Mouse (Mus musculus) left cerebral cortex, postnatal 36 days (tissue): Measurements from ENCODE around the gene Atm. TPM values are rescaled to one million over a fixed set of nuclear protein-coding genes. Genes with fewer than 3 reads are reported as not detected.
A peak's percentile ranks its signal among the peaks of the same experiment; 100 is the strongest.

Experiments
- DNase-seq, 2 experiments: peaks; one replicate each; pipeline ENCODE4 v3.0.0; 2021 to 2022; ENCODE audit warnings: low spot score in 2 of 2, mixed read lengths in 1 of 2
- intact Hi-C: fragments of 180-260 bp; cut with DNase I; formaldehyde crosslinking; loops from one replicate; pipeline ENCODE4 v1.15.1; 2025
- microRNA-seq: library from miRNA; unstranded; fragments of <30 nt; microRNA quantifications from one replicate; pipeline ENCODE4 v1.2.0, GENCODE M21; 2022
- total RNA-seq, 2 experiments: library from RNA; stranded (reverse); gene quantifications; 2 replicates each; pipeline ENCODE4 v1.2.3; 2021

Gene Atm
- total RNA-seq, 2 experiments from 2014 or later, result 13.2 to 18.5 TPM

DNA sequence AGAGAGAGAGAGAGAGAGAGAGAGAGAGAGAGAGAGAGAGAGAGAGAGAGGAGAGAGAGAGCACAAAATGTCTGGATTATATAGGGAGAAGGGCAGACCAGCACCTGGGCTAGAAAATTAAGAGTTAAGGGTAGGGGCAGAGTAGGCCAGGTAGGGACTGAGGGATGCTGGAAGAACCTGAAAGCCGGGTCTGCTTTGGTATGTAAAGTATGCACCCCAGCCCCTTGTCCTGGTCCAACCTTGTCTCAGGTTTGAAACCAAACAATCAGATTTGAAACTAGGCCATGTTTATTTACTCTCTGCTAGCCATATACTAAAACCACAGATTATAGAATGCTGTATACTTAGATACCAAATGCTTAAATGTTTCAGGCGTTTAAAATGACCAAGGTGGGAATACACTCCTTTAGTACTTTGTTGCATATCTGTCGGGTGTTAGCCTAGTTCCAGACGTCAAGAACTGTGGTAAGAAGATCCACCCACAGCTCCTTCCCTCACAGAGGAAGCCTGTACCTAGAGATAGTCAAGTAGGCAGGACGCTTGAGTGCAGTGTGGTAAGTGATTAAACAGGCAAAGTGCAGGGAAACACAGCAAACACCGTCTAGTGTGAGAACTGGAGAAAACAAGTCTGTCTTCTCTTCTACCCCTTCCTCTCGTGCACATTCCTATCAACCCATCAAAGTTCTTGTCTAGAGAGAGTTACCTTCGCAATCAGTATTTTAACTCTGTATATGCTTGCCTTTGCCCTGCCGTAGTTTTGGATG, 114.2 kb downstream of the Atm start:
- intact Hi-C loops, result no loop called here
- no peak for DNase-seq

DNA sequence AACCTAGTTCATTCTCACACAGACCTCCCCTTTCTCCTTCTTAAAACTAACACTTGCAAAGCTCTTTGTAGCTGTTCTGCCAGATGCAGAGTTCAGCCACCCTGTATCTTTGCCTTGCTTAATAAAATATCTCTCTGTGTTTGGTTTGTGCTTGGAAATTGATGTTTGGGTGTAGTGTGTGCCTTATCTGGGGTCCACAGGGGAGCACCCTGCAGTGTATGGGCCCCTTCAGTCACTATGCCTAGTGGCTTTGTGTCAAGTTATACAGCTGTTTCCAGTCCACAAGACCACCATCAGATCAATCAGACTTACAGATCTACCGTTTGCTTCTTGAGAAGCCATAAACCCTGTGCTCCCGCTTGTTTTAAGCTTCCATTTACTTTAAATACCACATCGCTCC, 127.1 kb downstream of the Atm start:
- intact Hi-C loops, result no loop called here
- DNase-seq, result no peak

DNA sequence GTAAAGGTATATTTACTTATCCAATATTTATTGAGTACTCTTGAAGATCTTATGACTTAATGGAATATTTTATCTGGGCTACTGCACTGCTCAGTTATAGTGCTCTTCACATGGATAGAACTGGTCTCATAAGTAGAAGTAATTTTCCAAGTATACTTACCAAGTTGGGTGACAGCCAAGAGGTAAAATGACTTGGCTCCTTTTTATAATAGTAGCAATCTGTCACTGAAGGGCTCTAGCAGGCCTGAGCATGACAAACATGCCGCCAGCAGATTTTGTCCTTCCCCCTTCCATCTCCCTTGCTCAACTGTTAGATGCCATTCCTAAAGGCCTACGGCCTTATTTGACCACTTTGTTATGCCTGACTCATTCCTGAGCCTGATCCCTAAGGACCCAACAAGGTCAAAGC, 127.6 kb downstream of the Atm start:
- no peak for DNase-seq
- intact Hi-C loops, result no loop called here

- intact Hi-C loops, result no loop called here
- no peak for DNase-seq
Observed at GRCm38 (mm10) chr9:53408548-53408947, 128.0 kb downstream of the Atm start.

- intact Hi-C loops, result no loop called here
- peak; percentile 42 to 50 for DNase-seq
Observed at GRCm38 (mm10) chr9:53404753-53405722, 131.5 kb downstream of the Atm start.

GRCm38 (mm10) chr9:53404050-53404752, 132.3 kb downstream of the Atm start:
- no peak for DNase-seq
- intact Hi-C loops, result no loop called here

DNA sequence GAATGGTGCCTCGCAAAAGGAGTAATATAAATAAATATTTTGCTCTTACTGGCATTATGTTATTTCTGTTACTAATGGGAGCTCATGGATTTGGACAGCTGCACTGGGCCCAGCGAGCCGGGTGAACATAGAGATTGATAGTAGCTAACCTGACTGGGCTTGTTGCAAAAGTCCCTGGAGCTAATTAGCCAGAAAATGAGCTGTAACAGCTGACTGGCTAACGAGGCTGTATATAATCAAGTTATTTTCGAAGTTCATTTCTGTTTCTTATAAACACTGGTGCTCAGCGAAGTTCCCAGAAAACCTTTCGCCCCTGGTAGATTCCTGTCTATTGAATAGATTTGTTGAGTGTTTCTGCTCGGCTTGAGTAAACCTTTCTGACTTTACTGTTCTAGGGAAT, 133.5 kb downstream of the Atm start:
- intact Hi-C loops, result no loop called here
- no peak for DNase-seq

DNA sequence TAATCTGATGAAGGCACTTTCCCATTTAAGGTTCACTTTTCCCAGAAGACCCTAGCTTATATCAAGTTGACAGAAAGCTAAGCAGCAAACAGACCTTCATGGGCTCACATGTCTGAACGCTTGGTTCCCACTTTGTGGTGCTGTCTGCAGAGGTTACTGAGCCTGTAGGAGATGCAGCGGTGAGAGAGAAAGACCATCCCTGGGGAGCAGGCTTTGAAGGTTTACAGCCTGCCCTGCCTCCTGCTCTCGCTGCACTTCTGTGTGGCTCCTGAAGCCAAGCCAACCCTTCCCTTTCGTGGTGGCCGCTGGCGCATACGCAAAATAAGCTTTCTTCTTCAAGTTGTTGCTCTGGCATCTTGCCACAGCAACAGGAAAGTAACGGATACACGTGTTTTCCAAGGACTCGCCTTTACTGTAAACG, 134.2 kb downstream of the Atm start, which contains the start of gene 4930550C14Rik:
Gene 4930550C14Rik (plus strand): TSS at position 35 of the 421 bp plus-strand sequence.
- intact Hi-C loops, result no loop called here
- DNase-seq, result peak in 1 of 2 experiments; percentile 15

- DNase-seq, result no peak
- intact Hi-C loops, result no loop called here
Observed at GRCm38 (mm10) chr9:53401146-53401545, 135.4 kb downstream of the Atm start.

DNA sequence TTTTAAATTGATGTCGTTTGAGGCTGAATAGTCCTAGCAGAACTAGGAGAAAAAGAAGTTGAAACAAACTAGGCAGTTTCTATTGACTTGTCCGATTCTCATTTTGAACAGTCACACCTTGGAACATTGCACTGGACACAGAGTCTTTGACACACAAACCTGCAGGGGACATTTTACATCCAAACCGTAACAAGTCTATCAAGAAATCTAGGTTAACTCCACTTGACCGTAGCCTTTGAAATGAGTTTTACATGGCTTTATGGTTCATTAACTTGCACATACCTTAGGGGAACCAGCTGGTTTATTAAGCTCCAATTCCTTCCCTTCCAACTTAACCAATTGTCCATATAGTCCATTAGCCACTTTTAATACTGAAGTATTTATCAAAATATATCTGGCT, 135.8 kb downstream of the Atm start:
- no peak for DNase-seq
- intact Hi-C loops, result no loop called here

DNA sequence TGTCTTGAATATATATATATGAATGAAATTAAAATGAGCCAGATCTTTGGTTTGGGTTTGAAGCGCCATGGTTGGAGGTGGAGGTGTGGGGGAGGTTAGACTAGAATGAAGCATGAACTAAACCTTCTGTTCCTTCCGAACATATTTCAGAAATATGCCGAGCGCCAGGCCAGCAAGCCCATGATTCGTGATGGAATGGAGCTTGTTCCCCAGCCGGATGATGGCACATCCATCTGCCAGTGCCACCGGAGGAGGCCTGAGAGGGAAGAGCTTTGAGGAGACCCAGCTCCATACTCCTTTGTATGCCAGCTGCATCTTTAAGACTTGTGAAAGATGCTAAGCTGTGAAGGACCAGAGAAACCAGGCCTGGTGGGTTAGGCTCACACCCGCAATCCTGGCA, 137.0 kb downstream of the Atm start:
- peak in 1 of 2 experiments; percentile 31 for DNase-seq
- intact Hi-C loops, result loop anchor here (2.0 kb wide), 1 partner anchor 145 kb away; no protein-coding TSS in a partner anchor

- DNase-seq, result no peak
- intact Hi-C loops, result loop anchor here (2.0 kb wide), 1 partner anchor 144 kb away; no protein-coding TSS in a partner anchor
Observed at GRCm38 (mm10) chr9:53398388-53398700, 138.2 kb downstream of the Atm start.

DNA sequence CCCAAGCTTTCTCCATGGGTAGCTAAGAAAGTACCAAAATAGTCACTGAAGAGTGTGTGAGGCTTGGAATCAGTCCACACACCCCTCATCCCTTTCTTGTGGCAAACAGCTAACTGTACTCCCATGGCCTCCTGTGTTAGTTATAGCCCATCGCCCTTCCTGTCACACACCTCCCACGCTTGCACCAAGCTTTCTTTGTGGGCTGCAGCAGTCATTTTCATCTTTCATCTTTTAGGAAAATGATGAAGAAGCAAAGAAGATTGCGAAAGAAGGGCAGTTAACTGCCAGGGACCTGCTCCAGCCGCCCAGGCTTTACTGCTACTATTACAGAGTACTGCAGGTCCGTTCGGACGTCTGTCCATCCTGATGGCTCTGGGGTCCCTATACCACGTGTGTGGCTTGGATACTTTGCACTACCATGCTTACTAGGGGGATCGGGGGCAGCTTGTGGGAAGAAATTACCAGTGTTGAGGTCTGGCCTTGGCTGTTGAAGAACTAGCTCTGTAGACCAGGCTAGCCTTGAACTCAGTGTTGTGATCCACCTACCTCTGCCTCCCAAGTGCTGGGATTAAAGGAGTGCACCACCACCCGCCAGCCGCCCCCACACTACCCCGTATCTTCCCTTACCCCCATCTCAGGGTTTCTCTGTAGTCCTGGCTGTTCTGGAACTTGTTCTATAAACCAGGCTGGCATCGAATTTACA, 138.7 kb downstream of the Atm start:
- intact Hi-C loops, result loop anchor here (2.0 kb wide), 1 partner anchor 143 kb away; no protein-coding TSS in a partner anchor

DNA sequence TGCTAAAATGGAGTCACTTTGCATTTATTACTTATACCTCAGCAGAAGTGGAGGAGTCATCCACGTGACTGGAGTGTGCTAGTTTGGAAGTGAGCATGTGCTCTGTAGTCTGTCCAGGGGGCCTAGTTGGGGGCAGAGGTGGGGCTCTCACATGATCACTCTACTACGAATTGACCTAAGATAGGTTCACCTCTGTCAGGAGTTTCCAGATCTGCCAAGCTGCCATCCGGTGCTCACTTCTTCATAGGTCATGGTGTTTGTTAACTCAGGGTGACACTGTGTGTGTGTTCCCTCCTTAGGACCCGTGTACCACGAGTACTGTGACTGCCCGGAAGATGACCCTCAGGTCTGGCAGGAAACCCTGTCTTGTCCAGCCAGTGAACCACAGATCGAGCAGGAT, 146.4 kb downstream of the Atm start:
- intact Hi-C loops, result no loop called here
- DNase-seq, result no peak

More for the DNA sequence above, 138.7 kb downstream of the Atm start:
- no peak for DNase-seq

Small RNAs within 50 kb of the gene (microRNA-seq; reads per million reads assigned to microRNA genes)
- not detected for gene Mir130c

Other genes with a start within 250 kb of the Atm start
- 10 to 100 TPM; 26.8 to 29.0 TPM for gene Exph5, start 235.1 kb downstream of the Atm start, total RNA-seq
- gene Kdelc2, start 152.7 kb downstream of the Atm start, total RNA-seq, result 1 to 10 TPM; 6.1 to 6.6 TPM
- gene 4930550C14Rik, start 134.4 kb downstream of the Atm start, total RNA-seq, result 1 to 10 TPM in 1 of 2 experiments, under 1 TPM in 1; 0.30 to 1.2 TPM
- gene Npat, start 307 bp upstream of the Atm start, total RNA-seq, result 10 to 100 TPM; 16.7 to 19.9 TPM
- gene Acat1, start 73.6 kb upstream of the Atm start, total RNA-seq, result 10 to 100 TPM; 49.8 to 53.4 TPM
- gene Cul5, start 133.3 kb upstream of the Atm start, total RNA-seq, result 10 to 100 TPM; 51.1 to 57.7 TPM
- gene Rab39, start 169.5 kb upstream of the Atm start, total RNA-seq, result 1 to 10 TPM; 1.2 to 1.7 TPM
- 1 to 10 TPM; 3.3 TPM for gene Slc35f2, start 234.8 kb upstream of the Atm start, total RNA-seq